Mouse (Mus musculus): Measurements from ENCODE around the gene Cep164. TPM values are rescaled to one million over a fixed set of nuclear protein-coding genes. Genes with fewer than 3 reads are reported as not detected.

The Cep164 gene
- polyA plus RNA-seq, 1 experiment from 2014 or later: 12.4 TPM

- 81% methylated on average over 5 of the region's 5 CpGs for WGBS
- no peaks in the 10 kb centered on the region for H3K9me3 ChIP-seq (ENCODE audit: control insufficient read depth)
- no peaks in the 10 kb centered on the region for H3K4me1 ChIP-seq (replicated peaks; ENCODE audit: control insufficient read depth, insufficient read depth, low read length)
- no peaks in the 10 kb centered on the region for H3K27me3 ChIP-seq (replicated peaks; ENCODE audit: control insufficient read depth, insufficient read depth, low read length)
- no peaks in the 10 kb centered on the region for H3K36me3 ChIP-seq (ENCODE audit: control insufficient read depth, insufficient read depth)
- no peak for ATAC-seq
- no peak overlapping the region for H3K9ac ChIP-seq (ENCODE audit: low read depth, low read length)
- no peak for TF ChIP-seq CTCF (IDR thresholded peaks at IDR 0.05; ENCODE audit: low read depth)
- no peak overlapping the region for H3K4me3 ChIP-seq (ENCODE audit: low read depth, low read length)
- H3K4me2 ChIP-seq (replicated peaks; ENCODE audit: low read depth): no peak overlapping the region
- no peak overlapping the region for H3K27ac ChIP-seq (ENCODE audit: low read depth, low read length)
These were observed 96.6 kb downstream of the Cep164 start for GRCm38 (mm10) chr9:45731851-45732250.

- Histone ChIP-seq H3K4me1 (replicated peaks; ENCODE audit: control insufficient read depth, insufficient read depth, low read length) (no peaks in the 10 kb centered on the region), H3K36me3 (ENCODE audit: control insufficient read depth, insufficient read depth) (no peaks in the 10 kb centered on the region), H3K27me3 (replicated peaks; ENCODE audit: control insufficient read depth, insufficient read depth, low read length) (no peaks in the 10 kb centered on the region), H3K9me3 (ENCODE audit: control insufficient read depth) (no peaks in the 10 kb centered on the region), H3K4me2 (replicated peaks; ENCODE audit: low read depth) (no peak overlapping the region), H3K9ac (ENCODE audit: low read depth, low read length) (no peak overlapping the region), H3K4me3 (ENCODE audit: low read depth, low read length) (no peak overlapping the region), H3K27ac (ENCODE audit: low read depth, low read length) (no peak overlapping the region)
- no peak for ATAC-seq
- no peak for TF ChIP-seq CTCF (IDR thresholded peaks at IDR 0.05; ENCODE audit: low read depth)
- 66% methylated on average over 7 of the region's 7 CpGs for WGBS
These were observed 108.5 kb downstream of the Cep164 start for GRCm38 (mm10) chr9:45719997-45720396.

Other genes starting within 250 kb of the Cep164 start
- gene Bace1, start 9.9 kb upstream of the Cep164 start, polyA plus RNA-seq (2015; fragmentation: Nextera tagmentation; extraction: Ambion mirVana): 10.1 and 10.7 TPM in 2 replicates
- gene Pcsk7, start 77.8 kb upstream of the Cep164 start, polyA plus RNA-seq (2015; fragmentation: Nextera tagmentation; extraction: Ambion mirVana): 16.9 and 17.3 TPM in 2 replicates
- 21.5 and 27.6 TPM in 2 replicates for gene Rnf214, start 78.2 kb upstream of the Cep164 start, polyA plus RNA-seq (2015; fragmentation: Nextera tagmentation; extraction: Ambion mirVana)
- gene Tagln, start 107.4 kb upstream of the Cep164 start, polyA plus RNA-seq (2015; fragmentation: Nextera tagmentation; extraction: Ambion mirVana): 416 and 455 TPM in 2 replicates
- 65.0 and 70.5 TPM in 2 replicates for gene Sidt2, start 126.6 kb upstream of the Cep164 start, polyA plus RNA-seq (2015; fragmentation: Nextera tagmentation; extraction: Ambion mirVana)
- 78.1 and 78.2 TPM in 2 replicates for gene Pafah1b2, start 184.0 kb upstream of the Cep164 start, polyA plus RNA-seq (2015; fragmentation: Nextera tagmentation; extraction: Ambion mirVana)
- 7.4 and 10.0 TPM in 2 replicates for gene Sik3, start 184.1 kb upstream of the Cep164 start, polyA plus RNA-seq (2015; fragmentation: Nextera tagmentation; extraction: Ambion mirVana)

All from intestine, postnatal 0 days (tissue).